Mouse (Mus musculus): Measurements from ENCODE around the gene Idh1.

DNA sequence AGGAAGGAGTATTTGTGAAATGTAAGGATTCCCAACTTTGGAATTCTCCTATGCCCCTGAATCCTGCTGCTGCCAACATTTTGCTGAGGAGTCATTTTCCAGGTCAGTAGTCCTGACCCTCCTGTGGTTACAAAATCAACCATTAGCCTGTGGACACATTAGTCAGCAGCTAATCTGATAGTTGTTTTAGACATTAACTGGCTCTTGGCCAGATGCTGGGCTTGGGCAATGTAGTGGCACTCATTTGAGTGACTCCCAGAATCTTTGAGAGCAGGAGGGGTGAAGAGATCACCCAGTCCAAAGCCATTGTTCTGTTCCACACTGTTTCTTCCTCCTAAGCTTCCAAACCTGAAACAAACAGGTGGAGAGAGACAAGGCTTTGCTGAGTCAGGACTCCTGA lies 31.5 kb downstream of the Idh1 start:
- TF ChIP-seq CTCF (IDR thresholded peaks at IDR 0.05; ENCODE audit: low read depth) (no peak), EP300 (IDR thresholded peaks at IDR 0.05; ENCODE audit: low read depth) (no peak)

Measured in liver, postnatal 0 days (tissue).